Mouse (Mus musculus) heart, embryonic 13.5 days (tissue): ENCODE measurements around the gene Ddx20. TPM values are rescaled to one million over a fixed set of nuclear protein-coding genes. Genes with fewer than 3 reads are reported as not detected.

ENCODE experiments used
- ATAC-seq: fragments of 200-750 bp; cut with Nextera tagmentation; 2 replicates; pipeline ENCODE4 v1.8.0; 2017; ENCODE audit warnings: moderate TSS enrichment; ENCODE audit not compliant: insufficient number of reproducible peaks, low FRiP score, low TSS enrichment; ENCODE audit errors: extremely low read depth
- H3K27ac ChIP-seq: fragments of 300-500 bp; sonication (generic); replicated peaks from 2 replicates; pipeline ENCODE4 v1.5.1; 2015; ENCODE audit warnings: moderate library complexity, mild to moderate bottlenecking, inconsistent platforms
- H3K27me3 ChIP-seq: fragments of 300-500 bp; sonication (generic); replicated peaks from 2 replicates; pipeline ENCODE4 v1.6.1; 2015; ENCODE audit warnings: mild to moderate bottlenecking, inconsistent platforms
- H3K36me3 ChIP-seq: fragments of 300-500 bp; sonication (generic); 2 replicates; pipeline ENCODE4 v1.6.1; 2015; ENCODE audit warnings: mild to moderate bottlenecking, inconsistent platforms
- H3K4me1 ChIP-seq: fragments of 300-500 bp; sonication (generic); 2 replicates; pipeline ENCODE4 v1.6.1; 2015; ENCODE audit warnings: inconsistent platforms
- H3K4me2 ChIP-seq: fragments of 300-500 bp; sonication (generic); 2 replicates; pipeline ENCODE4 v1.6.1; 2015; ENCODE audit warnings: inconsistent platforms, mild to moderate bottlenecking, moderate library complexity
- H3K4me3 ChIP-seq: fragments of 300-500 bp; sonication (generic); 2 replicates; pipeline ENCODE4 v1.5.1; 2015; ENCODE audit warnings: moderate library complexity, mild to moderate bottlenecking, inconsistent platforms
- H3K9ac ChIP-seq: fragments of 300-500 bp; sonication (generic); 2 replicates; pipeline ENCODE4 v1.6.1; 2015; ENCODE audit warnings: inconsistent platforms, mild to moderate bottlenecking, moderate library complexity
- H3K9me3 ChIP-seq: fragments of 300-500 bp; sonication (generic); 2 replicates; pipeline ENCODE4 v1.6.1; 2016; ENCODE audit warnings: inconsistent platforms
- WGBS: fragments of 180-500 bp; shearing (Covaris S2); methylation state at CpG from one replicate; pipeline ENCODE4 v1.1.7; 2015; ENCODE audit warnings: mixed read lengths; 5-methylcytosine and 5-hydroxymethylcytosine counted together
- polyA plus RNA-seq: library from polyadenylated mRNA; unstranded; fragments of >200 nt; fragmentation: Nextera tagmentation; extraction: Ambion mirVana; gene quantifications from 2 replicates; pipeline ENCODE4 v1.2.1, GENCODE M21; 2015

The Ddx20 gene
- polyA plus RNA-seq, 1 experiment from 2014 or later = 18.1 TPM

GRCm38 (mm10) chr3:105693327-105694080, 6.1 kb upstream of the Ddx20 start:
- Histone ChIP-seq H3K27me3 (peaks cover 15% of the 10 kb centered on the region; the same call in 1 of the 2 replicates), H3K27ac (no peak overlapping the region), H3K9me3 (no peaks in the 10 kb centered on the region), H3K4me2 (no peak overlapping the region), H3K4me3 (no peak overlapping the region), H3K36me3 (no peaks in the 10 kb centered on the region), H3K9ac (no peak overlapping the region), H3K4me1 (peaks cover 43% of the 10 kb centered on the region)
- ATAC-seq = no peak
- WGBS = 57% methylated on average over 14 of the region's 14 CpGs

GRCm38 (mm10) chr3:105688536-105688935, 1.2 kb upstream of the Ddx20 start:
- H3K36me3 ChIP-seq = peaks cover 15% of the 10 kb centered on the region
- H3K27ac ChIP-seq = no peak overlapping the region
- no peak for ATAC-seq
- no peak overlapping the region for H3K4me3 ChIP-seq
- 83% methylated on average over 2 of the region's 2 CpGs for WGBS
- H3K4me2 ChIP-seq = peak overlapping the region; percentile 81; the same call in 1 of the 2 replicates
- peaks cover 17% of the 10 kb centered on the region for H3K4me1 ChIP-seq
- H3K9ac ChIP-seq = no peak overlapping the region
- no peaks in the 10 kb centered on the region for H3K9me3 ChIP-seq
- H3K27me3 ChIP-seq = peaks cover 10% of the 10 kb centered on the region; the same call in 1 of the 2 replicates

GRCm38 (mm10) chr3:105686394-105687323, 715 bp downstream of the Ddx20 start:
- ATAC-seq = no peak
- Histone ChIP-seq H3K4me2 (peak overlapping the region; percentile 81), H3K9ac (peak overlapping the region; percentile 92), H3K27me3 (no peaks in the 10 kb centered on the region), H3K9me3 (no peaks in the 10 kb centered on the region), H3K27ac (peak overlapping the region; percentile 82), H3K4me3 (peak overlapping the region; percentile 90), H3K4me1 (peaks cover 14% of the 10 kb centered on the region), H3K36me3 (peaks cover 32% of the 10 kb centered on the region)
- 9% methylated on average over 60 of the region's 60 CpGs for WGBS

GRCm38 (mm10) chr3:105680346-105680745, 7.0 kb downstream of the Ddx20 start:
- no peak for ATAC-seq
- no peak overlapping the region for H3K27ac ChIP-seq
- no peaks in the 10 kb centered on the region for H3K9me3 ChIP-seq
- H3K4me2 ChIP-seq = no peak overlapping the region
- no peaks in the 10 kb centered on the region for H3K27me3 ChIP-seq
- 90% methylated on average over 7 of the region's 7 CpGs for WGBS
- no peak overlapping the region for H3K4me3 ChIP-seq
- no peak overlapping the region for H3K9ac ChIP-seq
- no peaks in the 10 kb centered on the region for H3K4me1 ChIP-seq
- H3K36me3 ChIP-seq = peaks cover 74% of the 10 kb centered on the region

GRCm38 (mm10) chr3:105675932-105676331, 11.4 kb downstream of the Ddx20 start:
- Histone ChIP-seq H3K4me2 (no peak overlapping the region), H3K36me3 (peaks cover 37% of the 10 kb centered on the region), H3K9me3 (no peaks in the 10 kb centered on the region), H3K4me3 (no peak overlapping the region), H3K27me3 (0 out of 2 replicates have a peak, but pooled peaks cover 3% of the 10 kb centered on the region), H3K27ac (no peak overlapping the region), H3K9ac (no peak overlapping the region), H3K4me1 (0 out of 2 replicates have a peak, but pooled peaks cover 3% of the 10 kb centered on the region)
- 50% methylated on average over 2 of the region's 2 CpGs for WGBS
- no peak for ATAC-seq

- H3K9me3 ChIP-seq = no peaks in the 10 kb centered on the region
Observed at GRCm38 (mm10) chr3:105674595-105675218, 12.7 kb downstream of the Ddx20 start.

GRCm38 (mm10) chr3:105670801-105671200, 16.6 kb downstream of the Ddx20 start:
- Histone ChIP-seq H3K4me2 (no peak overlapping the region), H3K9ac (no peak overlapping the region), H3K36me3 (no peaks in the 10 kb centered on the region), H3K4me1 (0 out of 2 replicates have a peak, but pooled peaks cover 3% of the 10 kb centered on the region), H3K4me3 (no peak overlapping the region), H3K27ac (no peak overlapping the region), H3K27me3 (peaks cover 16% of the 10 kb centered on the region), H3K9me3 (no peaks in the 10 kb centered on the region)
- 79% methylated on average over 1 of the region's 1 CpGs for WGBS
- ATAC-seq = no peak

More at GRCm38 (mm10) chr3:105674595-105675218, 12.7 kb downstream of the Ddx20 start:
- no peak overlapping the region; the same call in 1 of the 2 replicates for H3K9ac ChIP-seq
- H3K27ac ChIP-seq = no peak overlapping the region
- H3K4me2 ChIP-seq = no peak overlapping the region
- no peak for ATAC-seq
- H3K4me3 ChIP-seq = no peak overlapping the region
- H3K4me1 ChIP-seq = 0 out of 2 replicates have a peak, but pooled peaks cover 3% of the 10 kb centered on the region
- H3K27me3 ChIP-seq = peaks cover 8% of the 10 kb centered on the region; the same call in 1 of the 2 replicates
- H3K36me3 ChIP-seq = peaks cover 25% of the 10 kb centered on the region
- WGBS = 17% methylated on average over 7 of the region's 7 CpGs

GRCm38 (mm10) chr3:105669776-105670175, 17.6 kb downstream of the Ddx20 start:
- Histone ChIP-seq H3K36me3 (no peaks in the 10 kb centered on the region), H3K9ac (no peak overlapping the region), H3K27me3 (peaks cover 18% of the 10 kb centered on the region), H3K4me1 (0 out of 2 replicates have a peak, but pooled peaks cover 1% of the 10 kb centered on the region), H3K9me3 (no peaks in the 10 kb centered on the region), H3K4me3 (no peak overlapping the region), H3K4me2 (no peak overlapping the region), H3K27ac (no peak overlapping the region)
- 66% methylated on average over 3 of the region's 3 CpGs for WGBS
- no peak for ATAC-seq

- H3K27ac ChIP-seq = no peak overlapping the region
- H3K36me3 ChIP-seq = no peaks in the 10 kb centered on the region
- H3K9me3 ChIP-seq = no peaks in the 10 kb centered on the region
- H3K4me1 ChIP-seq = no peaks in the 10 kb centered on the region
- ATAC-seq = no peak
- WGBS = 48% methylated on average over 9 of the region's 9 CpGs
- no peak overlapping the region for H3K4me3 ChIP-seq
- peaks cover 16% of the 10 kb centered on the region for H3K27me3 ChIP-seq
- no peak overlapping the region for H3K9ac ChIP-seq
- H3K4me2 ChIP-seq = no peak overlapping the region
Observed at GRCm38 (mm10) chr3:105668161-105668560, 19.2 kb downstream of the Ddx20 start.

GRCm38 (mm10) chr3:105666996-105667523, 20.3 kb downstream of the Ddx20 start:
- peaks cover 16% of the 10 kb centered on the region for H3K27me3 ChIP-seq
- no peak overlapping the region for H3K9ac ChIP-seq
- no peak for ATAC-seq
- no peaks in the 10 kb centered on the region for H3K9me3 ChIP-seq
- no peaks in the 10 kb centered on the region for H3K4me1 ChIP-seq
- WGBS = 56% methylated on average over 4 of the region's 4 CpGs
- no peak overlapping the region for H3K4me2 ChIP-seq
- H3K27ac ChIP-seq = no peak overlapping the region
- no peaks in the 10 kb centered on the region for H3K36me3 ChIP-seq
- H3K4me3 ChIP-seq = no peak overlapping the region
